Mouse (Mus musculus) brain, embryonic 14.5 days (tissue): ENCODE measurements around the gene Rps6ka6. TPM values are rescaled to one million over a fixed set of nuclear protein-coding genes. Genes with fewer than 3 reads are reported as not detected.
A peak's percentile ranks its signal among the peaks of the same experiment; 100 is the strongest.

Experiments used
- DNase-seq: peaks from one replicate; pipeline ENCODE4 v3.0.0-alpha.2; 2011; ENCODE audit warnings: low read depth
- CTCF ChIP-seq: fragments of 200-500 bp; IDR thresholded peaks from 2 replicates; pipeline ENCODE4 v1.5.1; 2012; ENCODE audit warnings: inconsistent platforms, mild to moderate bottlenecking, moderate library complexity, borderline replicate concordance; ENCODE audit not compliant: insufficient read depth, insufficient read length; ENCODE audit errors: extremely low read depth
- POLR2A ChIP-seq: fragments of 200-500 bp; IDR thresholded peaks from 2 replicates; pipeline ENCODE4 v1.6.1; 2012; ENCODE audit warnings: mild to moderate bottlenecking, inconsistent platforms, borderline replicate concordance; ENCODE audit not compliant: poor library complexity, insufficient read depth, insufficient read length, severe bottlenecking; ENCODE audit errors: extremely low read depth
- polyA plus RNA-seq: library from polyadenylated mRNA; depleted of rRNA; stranded (reverse); fragments of >200 nt; gene quantifications from 2 replicates; pipeline ENCODE4 v1.2.3, GENCODE M21; 2012; rRNA removed

Rps6ka6 gene
- 10.9 and 19.9 TPM in 2 replicates for polyA plus RNA-seq

GRCm38 (mm10) chrX:111537859-111538258, at the start of gene Rps6ka6:
TSS of gene Rps6ka6 (minus strand) at chrX:111537959.
- TF ChIP-seq CTCF, result no peak
- TF ChIP-seq POLR2A, result no peak

DNA sequence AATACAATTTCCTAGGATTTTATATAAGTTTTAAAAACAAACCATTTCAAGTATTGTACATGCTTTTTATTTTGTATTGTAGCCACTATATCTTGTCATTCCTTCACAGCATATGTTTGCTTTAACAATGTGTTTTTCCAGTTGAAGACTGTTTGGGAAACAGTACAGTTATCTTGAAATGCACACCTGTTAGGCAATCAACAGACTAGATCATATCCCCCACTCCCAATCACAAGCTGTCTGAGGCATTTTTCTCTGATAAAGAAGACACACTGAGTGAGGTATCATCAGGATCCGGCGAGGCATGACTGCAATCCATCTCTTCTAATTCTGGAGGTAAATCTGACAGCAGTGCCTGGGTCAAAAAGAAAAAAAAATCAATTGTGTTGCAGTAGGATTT, 39.3 kb upstream of the Rps6ka6 start:
- no peak for DNase-seq
- TF ChIP-seq POLR2A (no peak), CTCF (no peak)

More at GRCm38 (mm10) chrX:111537859-111538258, at the start of gene Rps6ka6:
- no peak for DNase-seq

- TF ChIP-seq POLR2A (no peak), CTCF (no peak)
- DNase-seq, result peak; percentile 53
Observed at GRCm38 (mm10) chrX:111518206-111518605, 19.6 kb downstream of the Rps6ka6 start.

GRCm38 (mm10) chrX:111463565-111464093, 74.1 kb downstream of the Rps6ka6 start:
- TF ChIP-seq POLR2A, result no peak
- TF ChIP-seq CTCF, result no peak
- no peak for DNase-seq

- TF ChIP-seq CTCF (no peak), POLR2A (0 out of 2 replicates have a peak, but pooled peaks have one; percentile 33)
Observed at GRCm38 (mm10) chrX:111462833-111463564, 74.8 kb downstream of the Rps6ka6 start.

GRCm38 (mm10) chrX:111462495-111462832, 75.3 kb downstream of the Rps6ka6 start:
- no peak for TF ChIP-seq CTCF
- TF ChIP-seq POLR2A, result no peak
- peak; percentile 46 for DNase-seq

More at GRCm38 (mm10) chrX:111462833-111463564, 74.8 kb downstream of the Rps6ka6 start:
- peak; percentile 95 for DNase-seq

GRCm38 (mm10) chrX:111462092-111462491, 75.7 kb downstream of the Rps6ka6 start:
- DNase-seq, result no peak
- TF ChIP-seq CTCF (no peak), POLR2A (no peak)

DNA sequence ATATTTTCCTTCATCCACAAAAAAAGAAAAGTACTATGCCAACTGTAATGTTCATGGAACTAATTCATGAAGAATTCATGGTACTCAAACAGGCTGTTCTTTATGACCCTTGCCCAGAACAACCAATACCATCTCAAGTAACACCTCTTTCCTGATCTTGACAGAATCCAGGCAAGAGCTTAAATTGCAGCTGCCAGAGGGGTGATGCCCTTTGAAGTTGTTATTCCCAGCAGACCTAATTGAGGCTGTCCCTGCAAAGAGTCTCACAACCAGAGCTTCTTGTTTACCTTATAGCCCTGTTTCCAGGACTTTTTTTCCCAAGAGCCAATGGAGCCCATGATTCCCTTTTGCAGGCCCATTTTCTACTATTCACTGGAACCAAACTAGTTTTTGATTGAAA, 77.6 kb downstream of the Rps6ka6 start:
- DNase-seq, result peak; percentile 38
- TF ChIP-seq POLR2A (no peak), CTCF (no peak)

GRCm38 (mm10) chrX:111436571-111436970, 101.2 kb downstream of the Rps6ka6 start:
- no peak for TF ChIP-seq POLR2A
- TF ChIP-seq CTCF, result no peak

DNA sequence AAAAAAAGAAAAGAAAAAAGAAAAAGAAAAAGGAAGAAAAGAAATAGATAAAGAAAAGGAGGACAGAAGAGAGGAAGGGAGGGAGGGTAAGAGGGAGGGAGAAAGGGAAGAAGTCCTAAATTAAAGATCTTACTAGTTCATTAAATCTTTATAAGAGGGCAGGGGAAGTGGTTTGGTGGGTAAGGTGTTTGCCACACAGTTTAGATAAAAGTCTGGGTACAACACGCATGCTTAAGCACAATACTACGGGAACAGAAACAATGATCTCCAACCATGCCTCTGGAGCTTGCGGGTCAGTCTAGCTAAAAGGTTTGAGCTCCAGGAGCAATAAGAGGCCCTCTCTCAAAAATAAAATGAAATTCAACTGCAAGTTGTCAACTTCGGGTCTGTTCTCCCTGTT, 123.0 kb downstream of the Rps6ka6 start:
- no peak for DNase-seq
- no peak for TF ChIP-seq POLR2A
- TF ChIP-seq CTCF, result no peak

More at GRCm38 (mm10) chrX:111436571-111436970, 101.2 kb downstream of the Rps6ka6 start:
- no peak for DNase-seq

DNA sequence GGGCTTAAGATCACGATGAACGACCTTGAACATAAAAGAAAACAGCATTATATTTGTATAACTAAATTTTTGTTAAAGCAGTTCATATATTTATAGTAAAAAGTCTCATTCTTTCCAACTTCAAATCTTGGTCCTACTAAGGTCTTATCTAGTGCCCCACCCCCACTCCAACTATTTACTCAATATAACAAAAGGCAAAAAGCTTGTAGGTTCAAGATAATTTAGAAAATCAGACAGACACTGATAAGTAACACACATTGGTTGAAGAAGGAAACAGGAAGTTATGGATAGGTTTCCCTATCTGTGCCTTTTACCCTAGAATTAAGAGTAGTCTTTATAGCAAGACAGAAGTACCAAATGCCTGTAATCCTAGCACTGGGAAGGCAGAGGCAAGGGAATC, 132.9 kb downstream of the Rps6ka6 start:
- no peak for DNase-seq
- no peak for TF ChIP-seq POLR2A
- TF ChIP-seq CTCF, result no peak

GRCm38 (mm10) chrX:111377020-111377419, 160.7 kb downstream of the Rps6ka6 start:
- no peak for DNase-seq
- TF ChIP-seq POLR2A, result no peak
- TF ChIP-seq CTCF, result no peak

GRCm38 (mm10) chrX:111374177-111374576, 163.6 kb downstream of the Rps6ka6 start:
- no peak for DNase-seq
- TF ChIP-seq CTCF (no peak), POLR2A (no peak)

Other genes with a start within 250 kb of the Rps6ka6 start
- 3.8 and 4.3 TPM in 2 replicates for gene Hdx, start 159.1 kb upstream of the Rps6ka6 start, polyA plus RNA-seq